Mouse (Mus musculus) mesoderm, embryonic 11.5 days (tissue): Measurements from ENCODE around the gene Ttll5.

Experiments
- DNase-seq: peaks from one replicate; pipeline ENCODE4 v3.0.0-alpha.2; 2012; ENCODE audit warnings: low read depth, low spot score

The Ttll5 gene

GRCm38 (mm10) chr12:85926897-85927296 lies 102.4 kb downstream of the Ttll5 start:
- peak; percentile 5 for DNase-seq

- no peak for DNase-seq
Measured at GRCm38 (mm10) chr12:85928513-85928912, 104.1 kb downstream of the Ttll5 start.

DNA sequence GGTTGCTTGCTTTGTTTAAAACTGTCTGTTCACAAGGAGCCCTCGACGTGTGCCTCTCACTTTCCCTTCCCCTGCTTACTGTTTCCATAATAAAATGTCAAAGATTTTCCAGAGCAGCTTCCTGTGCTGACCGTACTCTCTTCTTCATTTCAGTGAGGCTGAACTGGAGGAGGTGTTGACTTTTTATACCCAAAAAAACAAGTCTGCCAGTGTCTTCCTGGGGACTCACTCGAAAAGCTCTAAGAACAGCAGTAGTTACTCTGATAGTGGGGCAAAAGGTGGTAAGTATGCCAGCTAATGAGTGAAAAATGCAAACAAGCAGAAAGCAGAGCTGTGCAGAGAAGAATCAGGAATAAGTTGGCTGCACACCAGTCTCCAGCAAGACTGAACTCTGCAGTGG lies 105.3 kb downstream of the Ttll5 start:
- DNase-seq = no peak

DNA sequence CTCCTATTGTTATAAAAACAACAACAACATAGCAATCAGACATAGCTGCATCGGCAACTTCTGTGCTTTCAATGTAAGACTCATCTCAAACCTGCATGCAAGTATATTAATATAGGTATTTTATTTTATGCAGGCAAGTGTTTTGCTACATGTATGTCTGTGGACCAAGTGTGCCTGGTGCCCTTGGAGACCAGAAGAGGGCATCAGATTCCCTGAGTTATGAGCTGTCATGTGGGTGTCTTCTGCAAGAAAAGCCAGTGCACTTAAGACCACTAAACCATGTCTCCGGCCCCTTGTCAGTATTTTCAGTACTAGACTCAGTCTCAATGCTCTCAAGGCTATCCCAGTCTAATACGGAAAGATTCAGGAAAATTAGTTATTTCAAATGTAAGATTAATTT lies 106.3 kb downstream of the Ttll5 start:
- DNase-seq = no peak

GRCm38 (mm10) chr12:85933241-85933640 lies 108.8 kb downstream of the Ttll5 start:
- DNase-seq = no peak

DNA sequence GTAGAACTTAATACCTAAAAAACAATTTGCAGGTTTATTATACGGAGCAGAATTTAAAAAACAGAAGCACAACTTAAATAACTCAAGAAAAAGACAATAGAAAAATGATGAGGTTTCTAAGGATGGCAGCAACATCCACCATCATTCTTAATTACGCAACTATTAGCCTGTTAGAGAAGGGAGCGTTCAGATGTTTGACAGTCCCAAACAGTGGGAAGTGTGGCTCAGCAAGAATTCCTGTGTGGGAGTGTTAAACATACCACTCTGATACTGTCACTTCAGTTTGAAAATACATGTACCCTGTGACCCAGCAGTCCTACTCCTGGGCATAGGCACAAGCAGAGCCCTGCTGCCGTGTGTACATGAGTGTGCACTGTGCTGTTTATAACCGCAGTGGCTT lies 112.9 kb downstream of the Ttll5 start:
- DNase-seq = no peak

- DNase-seq = peak; percentile 43
Measured at GRCm38 (mm10) chr12:85943456-85943855, 119.0 kb downstream of the Ttll5 start.

- DNase-seq = no peak
Measured at GRCm38 (mm10) chr12:85944419-85944818, 120.0 kb downstream of the Ttll5 start.

GRCm38 (mm10) chr12:85947161-85947560 lies 122.7 kb downstream of the Ttll5 start:
- no peak for DNase-seq

DNA sequence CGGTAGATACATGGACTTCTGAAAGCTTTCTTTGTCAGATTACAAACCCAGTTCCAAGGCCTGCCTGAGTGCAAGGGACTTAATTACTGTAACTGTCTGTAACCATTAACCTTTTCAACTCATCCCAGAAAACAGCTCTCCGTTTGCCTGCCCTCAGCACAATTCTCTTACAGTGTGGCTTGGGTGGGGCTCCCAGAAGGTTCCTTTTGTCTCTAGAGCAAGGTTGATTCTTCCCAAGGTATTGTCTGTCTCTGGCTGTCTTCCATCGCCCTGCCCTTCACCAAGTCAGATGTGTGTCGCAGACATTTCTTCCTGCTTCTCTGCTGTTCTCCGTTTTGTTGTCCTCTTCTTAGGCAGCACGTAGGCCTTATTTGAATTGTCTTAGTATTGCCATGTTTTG lies 125.2 kb downstream of the Ttll5 start:
- no peak for DNase-seq

- DNase-seq = no peak
Measured at GRCm38 (mm10) chr12:85950371-85950770, 125.9 kb downstream of the Ttll5 start.

DNA sequence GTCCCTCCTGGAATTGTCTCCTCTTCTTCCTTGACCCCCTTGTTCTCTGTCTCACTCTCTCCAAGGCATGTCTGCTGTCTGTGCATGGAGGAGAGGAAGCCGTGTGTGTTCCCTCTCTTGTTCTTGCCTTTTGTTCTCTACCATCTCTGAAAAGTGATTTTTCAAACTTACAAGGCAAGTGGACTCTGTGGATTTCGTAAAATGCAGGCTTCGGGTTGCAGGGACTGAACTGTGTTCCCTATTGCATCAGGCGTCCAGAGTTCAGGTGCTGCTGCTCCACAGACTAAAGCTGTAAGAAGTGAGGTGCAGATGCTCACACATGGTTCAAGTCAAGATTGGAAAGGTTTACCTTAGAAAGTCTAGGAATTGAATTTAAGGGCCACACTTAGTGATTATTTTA lies 126.6 kb downstream of the Ttll5 start:
- no peak for DNase-seq

DNA sequence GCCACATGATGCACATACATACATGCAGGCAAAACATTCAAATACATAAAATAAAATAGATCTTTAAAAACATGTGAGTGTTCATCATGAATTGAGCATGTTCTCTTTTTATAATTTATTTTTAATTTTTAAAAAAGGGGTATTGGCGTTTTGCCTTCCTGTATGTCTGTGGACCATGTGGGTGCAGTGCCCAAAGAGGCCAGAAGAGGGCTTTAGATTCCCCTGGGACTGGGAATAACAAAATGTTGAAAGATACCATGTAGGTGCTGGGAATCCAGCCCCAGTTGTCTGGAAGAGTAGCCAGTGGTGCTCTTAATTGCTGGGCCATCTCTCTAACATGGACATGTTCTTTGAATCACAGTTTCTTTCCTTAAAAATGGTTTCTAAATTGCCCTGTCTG lies 127.4 kb downstream of the Ttll5 start:
- no peak for DNase-seq

GRCm38 (mm10) chr12:85952349-85952748 lies 127.9 kb downstream of the Ttll5 start:
- no peak for DNase-seq

DNA sequence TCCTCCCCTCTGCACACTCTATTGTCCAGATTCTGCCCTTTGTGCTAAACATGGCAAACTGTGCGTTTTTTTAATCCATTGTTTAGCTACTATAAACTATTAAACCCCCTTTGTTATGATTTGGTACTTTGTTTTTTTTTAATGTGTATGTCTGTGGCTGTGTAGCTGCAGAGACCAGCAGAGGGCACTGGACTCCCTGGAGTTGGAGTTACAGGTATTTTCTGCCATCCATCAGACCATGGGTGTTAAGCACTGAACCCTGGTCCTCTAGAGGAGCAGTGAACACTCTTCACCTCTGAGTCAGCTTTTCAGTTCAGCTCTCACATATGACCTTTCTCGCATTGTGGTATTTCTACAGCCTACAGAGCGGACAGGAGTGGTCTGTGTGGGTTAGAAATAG lies 129.7 kb downstream of the Ttll5 start:
- DNase-seq = no peak

DNA sequence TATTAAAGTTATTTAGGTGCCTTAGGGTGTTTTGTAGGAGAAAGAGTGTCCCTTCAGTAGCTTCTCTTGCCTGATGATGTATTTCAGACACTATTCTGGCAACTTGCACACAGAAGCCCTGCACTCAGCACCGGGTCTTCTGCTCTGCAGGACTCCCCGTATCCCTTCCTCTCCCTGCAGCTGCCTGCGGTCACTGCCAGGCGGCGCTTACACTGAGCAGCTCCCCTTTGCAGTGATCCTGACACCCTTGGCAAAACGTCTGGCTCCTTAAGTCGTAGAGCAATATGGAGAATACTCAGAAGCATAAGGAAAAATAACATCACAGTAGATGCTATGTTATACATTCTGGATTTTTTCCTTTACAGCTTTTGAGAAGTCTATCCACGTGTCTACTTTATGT lies 130.6 kb downstream of the Ttll5 start:
- no peak for DNase-seq

GRCm38 (mm10) chr12:85955690-85956089 lies 131.2 kb downstream of the Ttll5 start:
- no peak for DNase-seq

DNA sequence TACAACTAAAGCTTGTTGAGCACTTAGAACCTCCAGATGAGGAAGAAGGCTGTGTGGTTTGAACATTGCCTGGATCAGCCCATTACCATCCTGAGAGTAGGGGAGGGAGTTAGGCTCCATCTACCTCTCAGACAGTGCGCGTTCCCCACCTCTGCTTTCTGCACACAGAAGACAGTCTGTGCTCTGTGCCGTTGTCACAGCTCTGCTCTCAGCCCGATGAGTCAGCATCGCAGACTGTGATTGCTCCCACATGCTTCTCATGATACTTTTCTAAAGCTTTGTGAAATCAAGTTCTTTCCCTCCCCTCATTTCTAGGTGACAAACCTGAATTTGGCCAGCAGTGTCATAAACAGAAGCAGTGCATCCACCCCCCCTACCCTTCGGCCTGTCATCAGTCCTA lies 131.8 kb downstream of the Ttll5 start:
- DNase-seq = no peak

GRCm38 (mm10) chr12:85958460-85958859 lies 134.0 kb downstream of the Ttll5 start:
- no peak for DNase-seq

DNA sequence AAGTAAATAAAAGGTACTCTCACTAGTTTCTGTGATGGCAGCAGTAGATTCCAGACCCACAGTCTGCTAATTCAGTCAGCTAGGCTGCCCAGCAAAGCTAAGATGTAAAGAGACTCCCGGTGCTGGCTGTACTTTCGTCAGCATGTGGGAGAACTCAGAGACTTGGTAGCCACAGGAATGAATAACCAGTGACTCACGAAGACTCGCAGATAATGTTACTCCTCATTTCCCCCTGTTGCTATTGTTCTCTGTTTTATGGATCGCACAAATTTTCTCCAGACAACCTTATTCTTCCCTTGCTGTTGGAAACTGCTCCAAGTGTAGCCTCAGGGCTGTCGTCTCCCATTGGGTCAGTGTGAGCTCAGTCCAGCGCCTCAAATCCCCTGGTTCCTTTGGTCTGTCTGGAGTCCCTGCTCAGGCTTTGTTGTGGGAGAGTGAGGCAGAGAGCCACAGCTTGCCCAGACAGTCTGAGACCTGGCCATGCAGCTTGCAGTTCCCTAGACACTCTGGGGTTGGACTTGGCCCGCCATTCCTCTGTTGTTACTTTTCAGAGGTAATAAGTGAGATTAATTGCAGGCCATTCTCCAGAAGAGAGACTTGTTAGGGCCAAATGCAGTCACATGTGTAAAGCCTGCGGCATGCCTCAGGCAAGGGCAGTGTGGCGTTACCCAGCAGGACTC lies 135.5 kb downstream of the Ttll5 start:
- DNase-seq = no peak

- DNase-seq = no peak
Measured at GRCm38 (mm10) chr12:85960699-85961098, 136.2 kb downstream of the Ttll5 start.

- DNase-seq = no peak
Measured at GRCm38 (mm10) chr12:85963160-85963559, 138.7 kb downstream of the Ttll5 start.

DNA sequence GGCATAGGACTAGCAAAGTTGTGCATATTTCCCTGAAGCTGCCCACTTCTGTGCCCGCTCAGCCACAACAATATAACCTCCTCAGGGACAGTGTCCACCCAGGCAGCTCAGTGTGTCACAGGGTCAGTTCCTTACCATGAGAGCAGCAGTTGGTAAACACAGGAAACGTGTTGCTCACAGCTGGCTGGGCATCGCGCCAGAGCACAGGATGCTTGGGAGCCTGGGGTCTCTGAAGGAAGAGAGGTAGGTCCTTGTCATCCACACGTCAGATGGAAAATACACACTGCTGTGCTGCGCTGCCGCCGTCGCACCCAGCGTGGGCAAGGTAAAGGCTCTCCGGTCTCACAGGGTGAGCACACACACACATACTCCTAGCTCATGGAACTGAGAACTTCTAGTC lies 139.2 kb downstream of the Ttll5 start:
- DNase-seq = no peak

DNA sequence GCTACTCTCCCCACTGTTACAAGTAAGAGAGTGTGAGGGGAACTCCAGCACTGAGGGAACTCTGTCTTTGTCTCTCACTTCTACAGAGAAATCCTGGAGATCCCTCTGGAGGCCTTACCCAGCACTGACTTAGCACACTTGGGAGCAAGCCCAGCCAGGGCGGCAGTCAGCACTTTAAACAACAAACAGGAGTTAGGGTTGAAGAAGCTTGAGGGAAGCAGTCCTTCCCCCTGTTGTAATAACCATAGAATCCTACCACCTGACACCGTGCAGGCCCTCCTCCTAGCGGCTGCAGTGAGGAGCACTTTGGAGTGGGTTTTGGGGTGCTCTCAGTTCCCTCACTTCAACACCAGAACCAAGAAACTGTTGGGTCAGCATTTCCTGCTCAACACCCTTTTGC lies 140.0 kb downstream of the Ttll5 start:
- DNase-seq = no peak
